Mouse (Mus musculus) megakaryocyte, embryonic 14.5 days (primary cell): Measurements from ENCODE around the gene Csta1. TPM values are rescaled to one million over a fixed set of nuclear protein-coding genes. Genes with fewer than 3 reads are reported as not detected.
"Not testable (repeated sequence)": the region's sequence is repeated elsewhere in the genome, so short reads cannot be mapped to it uniquely, and the experiment has no call there.

ENCODE experiments used
- H3K27me3 ChIP-seq: replicated peaks from 2 replicates; pipeline ENCODE3; 2012; ENCODE audit warnings: inconsistent platforms
- H3K36me3 ChIP-seq: replicated peaks from 2 replicates; pipeline ENCODE3; 2012; ENCODE audit warnings: low read length, inconsistent platforms, mixed read lengths
- H3K4me1 ChIP-seq: 2 replicates; pipeline ENCODE4 v1.6.1; 2012; ENCODE audit warnings: inconsistent platforms
- H3K4me3 ChIP-seq: replicated peaks from 2 replicates; pipeline ENCODE3; 2012; ENCODE audit warnings: moderate library complexity, mild to moderate bottlenecking, inconsistent platforms
- H3K9me3 ChIP-seq: 2 replicates; pipeline ENCODE4 v1.6.1; 2012; ENCODE audit warnings: inconsistent platforms
- FLI1 ChIP-seq: IDR thresholded peaks from 2 replicates; pipeline ENCODE4 v1.6.1; 2012; ENCODE audit warnings: low read length, inconsistent platforms, mixed read lengths
- GATA1 ChIP-seq: IDR thresholded peaks from 3 replicates; pipeline ENCODE4 v1.6.1; 2012; ENCODE audit warnings: mixed read lengths, low read length, inconsistent platforms, borderline replicate concordance
- polyA plus RNA-seq: library from polyadenylated mRNA; stranded (reverse); fragments of >175 nt; gene quantifications from 2 replicates; pipeline ENCODE4 v1.2.3, GENCODE M21; 2012; ENCODE audit warnings: low replicate concordance; ENCODE audit not compliant: insufficient read depth

Csta1 gene
- polyA plus RNA-seq, result not detected in 2 replicates

DNA sequence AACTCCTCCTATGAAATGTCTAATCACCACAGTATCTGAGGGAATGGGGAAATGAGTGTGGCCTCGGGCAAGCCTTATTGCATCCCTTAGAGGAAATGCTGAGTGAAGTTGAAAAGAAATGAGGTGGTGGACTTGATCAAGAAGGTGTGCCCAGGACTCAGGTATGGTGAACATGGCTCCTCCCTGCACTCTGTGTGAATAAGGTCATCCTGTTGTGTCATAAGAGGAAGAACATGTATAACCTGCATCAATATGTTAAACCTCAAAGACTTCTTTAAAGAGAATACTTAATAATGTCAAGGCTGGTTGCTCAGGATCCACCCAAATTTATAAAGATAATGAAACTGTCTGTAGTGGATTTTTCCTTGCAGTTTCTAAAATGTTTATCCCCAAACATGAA lies at the start of gene Csta1:
Csta1 (minus strand) TSS at position 101 of the 400 bp plus-strand sequence.
- TF ChIP-seq GATA1 (no peak), FLI1 (no peak)
- Histone ChIP-seq H3K9me3 (no peaks in the 10 kb centered on the region), H3K36me3 (no peaks in the 10 kb centered on the region), H3K27me3 (no peaks in the 10 kb centered on the region), H3K4me1 (no peaks in the 10 kb centered on the region), H3K4me3 (no peak within 1 kb of the TSS)

DNA sequence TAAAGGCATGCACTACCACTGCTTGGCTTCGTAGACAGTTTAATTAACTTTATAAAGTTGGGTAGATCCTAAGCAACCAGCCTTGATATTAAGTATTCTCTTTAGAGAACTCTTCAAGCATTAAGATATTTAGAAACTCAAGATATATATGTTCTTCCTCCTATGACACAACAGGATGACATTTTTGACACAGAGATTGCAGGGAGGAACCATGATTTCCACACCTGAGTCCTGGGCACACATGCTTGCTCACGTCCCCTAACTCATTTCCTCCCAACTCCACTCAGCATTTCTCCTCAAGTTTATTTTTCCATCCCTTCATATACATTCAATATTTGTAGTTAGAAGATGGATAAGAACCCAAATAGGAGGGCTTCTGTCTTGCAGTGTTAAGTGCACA lies 48.9 kb upstream of the Csta1 start:
- Histone ChIP-seq H3K27me3 (no peaks in the 10 kb centered on the region), H3K36me3 (no peaks in the 10 kb centered on the region), H3K4me3 (no peak overlapping the region), H3K4me1 (no peaks in the 10 kb centered on the region), H3K9me3 (no peaks in the 10 kb centered on the region)
- TF ChIP-seq FLI1 (no peak), GATA1 (no peak)

DNA sequence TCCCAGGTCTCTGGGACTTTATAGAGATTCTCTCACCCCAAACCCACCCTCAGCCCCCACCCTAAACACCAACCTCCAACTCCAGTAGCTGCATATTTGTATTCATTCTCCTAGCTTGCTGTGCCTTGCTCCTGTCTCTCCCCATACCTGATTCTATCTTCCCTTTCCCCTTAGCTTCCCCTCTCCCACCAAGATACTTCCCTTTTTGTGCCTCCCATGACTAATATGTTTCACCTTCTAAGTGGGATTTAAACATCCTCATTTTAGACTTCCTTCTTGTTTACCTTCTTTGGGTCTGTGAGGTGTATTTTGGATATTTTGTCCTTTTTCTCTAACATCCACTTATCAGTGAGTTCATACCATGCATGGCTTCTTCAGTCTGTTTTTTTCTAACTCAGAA lies 45.1 kb upstream of the Csta1 start:
- H3K4me3 ChIP-seq, result no peak overlapping the region
- H3K4me1 ChIP-seq, result no peaks in the 10 kb centered on the region
- TF ChIP-seq GATA1 (no peak), FLI1 (no peak)
- no peaks in the 10 kb centered on the region for H3K36me3 ChIP-seq
- H3K9me3 ChIP-seq, result no peaks in the 10 kb centered on the region
- H3K27me3 ChIP-seq, result no peaks in the 10 kb centered on the region

DNA sequence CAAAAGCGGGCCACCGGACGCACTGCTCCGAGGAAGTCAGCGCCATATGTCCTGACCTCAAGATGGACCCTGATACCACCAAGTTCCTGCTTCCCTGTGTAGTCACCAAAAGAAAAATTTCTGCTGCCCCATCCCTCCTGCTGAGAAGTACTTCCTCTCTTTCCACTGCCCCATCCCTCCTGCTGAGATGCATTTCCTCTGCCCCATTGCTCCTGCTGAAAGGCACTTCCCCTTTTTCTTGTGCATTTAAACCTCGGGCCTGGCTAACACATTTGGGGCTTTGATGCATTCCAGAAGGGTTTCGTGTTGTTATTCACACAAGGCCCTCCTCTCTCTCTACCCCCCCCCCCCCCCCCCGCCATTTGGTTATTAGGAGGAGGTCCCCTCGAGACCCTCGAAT lies 36.8 kb upstream of the Csta1 start:
- H3K4me1 ChIP-seq, H3K36me3 ChIP-seq, H3K27me3 ChIP-seq, H3K4me3 ChIP-seq, H3K9me3 ChIP-seq: not testable (repeated sequence)

DNA sequence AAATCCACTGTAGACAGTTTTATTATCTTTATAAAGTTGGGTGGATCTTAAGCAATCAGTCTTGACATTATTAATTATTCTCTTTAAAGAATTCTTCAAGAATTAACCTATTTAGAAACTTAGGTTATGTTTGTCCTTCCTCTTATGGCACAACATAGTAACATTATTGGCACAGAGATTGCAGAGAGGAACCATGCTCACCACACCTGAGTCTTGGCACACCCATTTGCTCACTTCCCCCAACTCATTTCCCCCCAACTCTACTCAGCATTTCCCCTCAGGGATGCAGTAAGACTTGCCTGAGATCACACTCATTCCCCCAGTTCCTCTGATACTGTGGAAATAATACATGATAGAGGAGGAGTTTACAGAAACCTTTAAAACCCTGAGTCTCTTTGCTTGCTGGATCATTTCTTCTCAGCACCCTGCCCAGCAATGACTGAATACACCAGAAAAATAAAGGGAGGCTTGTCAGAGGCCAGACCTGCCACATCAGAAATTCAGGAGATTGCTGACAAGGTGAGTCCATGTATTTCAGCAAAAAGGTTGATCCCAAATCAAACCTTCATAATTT lies 25.4 kb upstream of the Csta1 start, which contains the start of gene Stfa2l1:
Stfa2l1 (plus strand) TSS at position 410 of the 574 bp plus-strand sequence.
- Histone ChIP-seq H3K4me3 (no peak within 1 kb of the TSS), H3K36me3 (no peaks in the 10 kb centered on the region), H3K9me3 (no peaks in the 10 kb centered on the region), H3K27me3 (no peaks in the 10 kb centered on the region), H3K4me1 (no peaks in the 10 kb centered on the region)
- no peak for TF ChIP-seq GATA1
- TF ChIP-seq FLI1, result no peak

DNA sequence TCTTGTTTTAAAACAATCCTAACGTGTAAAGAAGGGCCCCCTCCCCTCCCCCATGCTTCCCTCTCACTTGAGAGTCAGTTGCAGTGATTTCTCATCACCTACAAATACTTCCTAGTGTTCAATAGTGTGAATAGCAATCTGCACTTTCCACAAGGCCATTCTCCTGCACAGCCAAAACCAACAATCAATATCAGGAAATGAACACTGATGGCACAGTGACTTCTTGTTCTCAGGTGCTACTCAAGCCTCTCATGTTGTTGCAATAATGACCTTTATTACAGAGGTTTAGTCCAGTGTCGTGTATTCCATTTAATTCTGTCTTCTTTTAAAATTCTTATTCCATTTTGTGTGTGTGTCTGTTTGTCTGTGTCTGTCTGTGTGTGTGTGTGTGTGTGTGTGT lies 7.2 kb upstream of the Csta1 start:
- H3K4me1 ChIP-seq, result no peaks in the 10 kb centered on the region
- TF ChIP-seq GATA1 (no peak), FLI1 (no peak)
- H3K9me3 ChIP-seq, result no peaks in the 10 kb centered on the region; the same call in 1 of the 2 replicates
- no peaks in the 10 kb centered on the region for H3K27me3 ChIP-seq
- no peaks in the 10 kb centered on the region for H3K36me3 ChIP-seq
- H3K4me3 ChIP-seq, result no peak overlapping the region

DNA sequence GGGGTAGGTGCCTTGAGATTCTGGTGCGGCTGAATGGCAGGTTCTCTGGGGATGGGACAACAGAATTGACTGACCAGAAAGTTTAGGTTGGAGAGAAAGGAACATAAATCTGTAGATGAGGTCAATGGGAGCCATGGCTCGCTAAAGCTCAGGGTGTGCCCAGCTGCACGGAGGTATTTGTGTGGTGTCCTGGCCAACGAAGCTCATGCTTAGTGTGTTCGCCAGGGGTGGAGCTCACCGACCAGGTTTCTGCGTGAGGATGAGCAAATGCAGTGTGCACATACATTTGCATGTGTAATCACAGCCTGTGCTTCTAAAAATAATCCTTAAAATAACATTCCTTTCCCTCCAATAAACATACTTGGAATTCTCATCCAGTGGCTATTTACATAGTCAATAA lies 2.9 kb downstream of the Csta1 start:
- H3K27me3 ChIP-seq, result no peaks in the 10 kb centered on the region
- H3K4me3 ChIP-seq, result no peak overlapping the region
- no peaks in the 10 kb centered on the region for H3K36me3 ChIP-seq
- H3K4me1 ChIP-seq, result no peaks in the 10 kb centered on the region
- TF ChIP-seq FLI1, result no peak
- TF ChIP-seq GATA1, result no peak
- no peaks in the 10 kb centered on the region for H3K9me3 ChIP-seq

DNA sequence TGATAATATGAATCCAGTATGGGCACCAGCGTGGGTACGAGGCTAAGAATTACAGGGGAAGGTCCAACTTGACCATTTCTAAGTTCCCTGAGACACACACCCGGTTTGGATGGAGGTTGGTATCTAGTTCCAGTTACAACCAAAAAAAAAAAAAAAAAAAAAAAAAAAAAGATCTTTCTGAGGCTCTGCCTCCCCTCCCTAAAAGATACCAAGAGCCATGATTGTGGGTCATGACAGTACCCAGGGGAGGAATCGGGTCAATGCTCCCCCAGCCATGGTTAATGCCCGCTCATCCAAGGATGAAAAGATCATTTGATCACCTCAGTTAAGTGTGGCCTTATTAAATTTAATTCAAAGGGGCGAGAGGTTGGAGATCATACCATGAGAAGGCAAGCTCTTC lies 15.3 kb downstream of the Csta1 start:
- not testable (repeated sequence) for H3K27me3 ChIP-seq, H3K4me3 ChIP-seq, H3K9me3 ChIP-seq, H3K4me1 ChIP-seq, H3K36me3 ChIP-seq

DNA sequence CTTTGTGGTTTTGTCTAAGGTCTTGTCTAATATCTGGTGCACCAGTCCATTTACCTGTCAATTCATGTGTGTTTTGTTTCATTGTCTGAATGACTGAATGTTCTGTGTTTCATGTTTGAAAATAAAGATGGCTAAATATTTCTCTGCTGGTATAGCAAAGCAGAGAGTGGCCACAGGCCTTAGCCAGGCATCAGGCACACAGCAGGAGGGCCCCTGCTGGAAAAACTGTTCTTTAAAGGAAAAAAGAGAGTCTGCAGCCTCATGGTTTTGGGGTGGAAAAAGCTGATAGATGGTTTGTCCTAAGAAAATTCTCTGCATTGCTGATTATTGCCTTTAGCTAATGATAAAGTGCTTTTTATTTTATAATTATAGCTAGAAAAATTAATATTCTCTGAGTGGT lies 19.6 kb downstream of the Csta1 start:
- not testable (repeated sequence) for H3K9me3 ChIP-seq, H3K4me3 ChIP-seq, H3K36me3 ChIP-seq, H3K4me1 ChIP-seq, H3K27me3 ChIP-seq

DNA sequence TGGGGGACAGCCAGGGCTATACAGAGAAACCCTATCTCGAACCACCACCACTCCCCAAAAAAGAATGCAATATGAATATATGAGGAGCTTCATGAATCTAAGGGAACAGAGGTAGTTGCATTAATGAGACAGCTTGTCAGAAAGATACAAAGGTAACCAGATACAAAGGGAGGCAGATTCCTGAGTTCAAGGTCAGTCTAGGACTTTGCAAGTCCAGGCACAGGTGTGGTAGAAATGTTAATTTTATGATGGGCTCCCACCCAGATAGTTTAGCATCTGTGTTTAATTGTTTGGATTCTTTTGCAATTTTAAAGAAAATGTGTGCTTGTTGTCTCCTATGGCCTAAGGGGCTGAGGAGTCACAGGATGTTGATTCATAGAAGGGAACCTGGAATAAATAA lies 28.8 kb downstream of the Csta1 start:
- H3K27me3 ChIP-seq, result no peaks in the 10 kb centered on the region
- no peak overlapping the region for H3K4me3 ChIP-seq
- no peaks in the 10 kb centered on the region; the same call in 1 of the 2 replicates for H3K4me1 ChIP-seq
- TF ChIP-seq FLI1, result no peak
- TF ChIP-seq GATA1, result no peak
- peaks cover under 1% of the 10 kb centered on the region for H3K36me3 ChIP-seq
- peaks cover 10% of the 10 kb centered on the region for H3K9me3 ChIP-seq

DNA sequence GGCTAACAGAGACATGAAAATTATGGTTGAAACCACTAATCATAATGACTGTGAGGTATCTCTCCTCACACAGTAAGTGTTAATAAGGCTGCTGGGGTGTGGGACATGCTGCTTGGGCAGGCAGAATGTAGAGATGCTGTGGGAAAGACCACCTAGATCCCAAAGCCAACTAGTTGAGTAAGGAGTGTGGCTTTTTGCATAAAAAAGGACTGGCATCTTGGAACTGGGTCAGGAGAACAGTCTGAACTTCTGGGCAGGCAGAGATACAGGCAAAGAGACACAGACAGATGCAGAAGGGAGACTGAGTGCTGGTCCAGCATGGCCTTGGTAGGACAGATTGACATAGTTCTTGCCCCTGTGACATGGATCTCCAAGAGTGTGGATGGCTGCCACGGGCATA lies 29.5 kb downstream of the Csta1 start:
- H3K36me3 ChIP-seq, result peaks cover 5% of the 10 kb centered on the region
- H3K9me3 ChIP-seq, result peaks cover 10% of the 10 kb centered on the region
- TF ChIP-seq FLI1 (no peak), GATA1 (no peak)
- H3K4me3 ChIP-seq, result peak overlapping the region; percentile 51
- peaks cover 4% of the 10 kb centered on the region for H3K4me1 ChIP-seq
- H3K27me3 ChIP-seq, result no peaks in the 10 kb centered on the region

DNA sequence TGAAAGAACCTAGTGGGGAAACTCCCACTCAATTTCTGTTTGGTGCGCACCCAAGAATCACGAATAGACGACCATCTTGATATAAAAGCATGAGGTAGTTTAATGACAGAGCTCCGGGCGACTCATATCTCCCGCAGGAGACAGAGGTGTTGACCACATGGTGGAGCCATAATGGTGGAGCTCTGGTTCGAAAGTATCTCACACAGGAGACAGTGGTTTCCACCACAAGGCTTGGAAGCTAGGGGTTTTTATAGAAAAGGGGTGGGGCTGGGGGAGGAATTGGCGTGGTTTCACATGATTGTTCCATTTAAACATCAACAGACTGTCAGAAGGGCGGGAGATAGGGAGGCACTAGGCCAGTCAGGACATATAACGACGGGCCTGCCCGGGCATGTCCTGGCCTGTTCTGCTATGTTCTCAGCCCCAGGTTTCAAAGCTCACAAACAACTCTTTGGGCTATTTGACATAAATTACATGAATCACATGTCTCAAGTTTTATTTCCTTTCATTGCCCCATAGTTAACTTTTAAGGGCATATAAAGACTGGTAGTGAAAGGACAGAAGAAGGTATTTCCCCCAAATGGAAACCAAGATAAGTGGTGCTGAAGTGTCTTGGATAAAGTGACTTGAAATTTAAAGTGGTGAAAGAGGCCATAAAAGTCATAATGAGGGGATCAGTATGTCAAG lies 33.1 kb downstream of the Csta1 start:
- H3K36me3 ChIP-seq, result peaks cover 13% of the 10 kb centered on the region
- H3K4me1 ChIP-seq, H3K27me3 ChIP-seq, H3K9me3 ChIP-seq, H3K4me3 ChIP-seq: not testable (repeated sequence)
